Mouse (Mus musculus) stomach, postnatal 0 days (tissue): ENCODE data around the gene Nsmce1.

Experiments used
- CTCF ChIP-seq: IDR thresholded peaks from 2 replicates; pipeline ENCODE4 v1.5.1; 2016; ENCODE audit warnings: antibody characterized with exemption, low read depth, mild to moderate bottlenecking, moderate library complexity
- EP300 ChIP-seq: optimal IDR thresholded peaks from 2 replicates; pipeline ENCODE3; 2016; ENCODE audit warnings: antibody characterized with exemption

GRCm38 (mm10) chr7:125471991-125472741 is 19.2 kb downstream of the Nsmce1 start:
- peak; percentile 98 for TF ChIP-seq CTCF
- no peak for TF ChIP-seq EP300
